Mouse (Mus musculus): Measurements from ENCODE around the gene Fat3. TPM values are rescaled to one million over a fixed set of nuclear protein-coding genes. Genes with fewer than 3 reads are reported as not detected.

Fat3 gene
- total RNA-seq, 1 experiment = 0.58 TPM

DNA sequence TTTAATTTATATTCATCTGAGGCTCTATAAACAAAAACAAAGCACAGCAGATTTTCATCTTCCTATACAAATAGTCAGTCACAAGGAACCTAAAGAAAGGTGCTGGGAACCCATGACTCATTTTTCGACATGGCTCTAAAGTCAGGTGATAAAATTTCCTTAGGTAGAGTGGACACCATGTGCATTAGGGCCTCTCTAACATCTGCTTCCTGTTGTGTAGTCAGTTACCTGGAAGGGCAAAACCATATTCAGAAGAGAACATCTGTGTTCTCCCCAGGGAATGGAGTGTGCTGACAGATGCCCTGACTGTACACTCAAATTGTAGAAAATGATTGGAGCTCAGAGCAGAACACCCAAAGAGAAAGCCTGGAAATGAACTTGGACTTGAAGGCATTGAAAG, 14.9 kb downstream of the Fat3 start:
- H3K36me3 ChIP-seq (ENCODE audit: control insufficient read depth, insufficient read depth, low read length, poor library complexity, severe bottlenecking) = no peaks in the 10 kb centered on the region
- TF ChIP-seq MAFK (IDR thresholded peaks at IDR 0.05; ENCODE audit: insufficient read depth, low read depth, low read length) (no peak), ZC3H11A (IDR thresholded peaks at IDR 0.05; ENCODE audit: borderline replicate concordance, low read depth, low read length) (no peak), ZNF384 (IDR thresholded peaks at IDR 0.05; ENCODE audit: low read depth, low read length) (no peak), CHD2 (IDR thresholded peaks at IDR 0.05; ENCODE audit: low read depth, low read length) (no peak), HCFC1 (IDR thresholded peaks at IDR 0.05; ENCODE audit: borderline replicate concordance, insufficient read depth, low read length) (no peak)
- no peak overlapping the region for H3K9ac ChIP-seq (ENCODE audit: insufficient read depth, low read depth, low read length, poor library complexity, severe bottlenecking)
- no peak overlapping the region for H3K4me3 ChIP-seq (ENCODE audit: insufficient read depth in 1 of 2, low read depth in 1 of 2, low read length in 2 of 2, poor library complexity in 1 of 2, severe bottlenecking in 1 of 2)
- H3K4me1 ChIP-seq (ENCODE audit: control insufficient read depth in 2 of 2, insufficient read depth in 2 of 2, low read length in 2 of 2, poor library complexity in 1 of 2) = no peaks in the 10 kb centered on the region
- H3K9me3 ChIP-seq (ENCODE audit: control insufficient read depth, insufficient read depth, low read depth, low read length) = no peaks in the 10 kb centered on the region
- no peak for DNase-seq (ENCODE audit: low read depth, low spot score)
- in situ Hi-C loops (cut with MboI; ENCODE audit: low sequenced_read_pairs in 2 of 2, unreplicated experiment in 2 of 2) = no loop called here
- no peak overlapping the region for H3K27ac ChIP-seq (ENCODE audit: insufficient read depth, low read depth, low read length, poor library complexity, severe bottlenecking)

DNA sequence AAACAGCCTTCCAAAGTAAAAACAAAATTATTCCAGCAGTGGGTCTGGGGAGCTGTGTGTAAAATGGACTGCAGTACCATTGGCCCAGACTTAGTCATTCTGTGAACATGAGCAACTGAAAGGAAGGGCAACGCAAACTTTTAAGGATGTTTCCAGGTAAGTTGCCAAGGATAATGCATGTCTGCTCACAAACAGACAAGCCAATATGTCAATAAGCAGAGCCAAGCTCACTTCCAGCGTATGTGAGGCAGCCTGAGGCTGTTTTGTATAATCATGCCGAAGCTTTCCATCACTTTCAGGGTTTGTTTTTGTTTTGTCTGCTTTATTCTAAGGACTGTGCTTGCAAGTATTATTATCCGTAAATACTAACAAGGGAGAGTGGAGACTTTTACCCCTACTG, 15.9 kb downstream of the Fat3 start:
- no peak for DNase-seq (ENCODE audit: low read depth, low spot score)
- Histone ChIP-seq H3K4me1 (ENCODE audit: control insufficient read depth in 2 of 2, insufficient read depth in 2 of 2, low read length in 2 of 2, poor library complexity in 1 of 2) (no peaks in the 10 kb centered on the region), H3K27ac (ENCODE audit: insufficient read depth, low read depth, low read length, poor library complexity, severe bottlenecking) (no peak overlapping the region), H3K9ac (ENCODE audit: insufficient read depth, low read depth, low read length, poor library complexity, severe bottlenecking) (no peak overlapping the region), H3K4me3 (ENCODE audit: insufficient read depth in 1 of 2, low read depth in 1 of 2, low read length in 2 of 2, poor library complexity in 1 of 2, severe bottlenecking in 1 of 2) (no peak overlapping the region), H3K9me3 (ENCODE audit: control insufficient read depth, insufficient read depth, low read depth, low read length) (no peaks in the 10 kb centered on the region), H3K36me3 (ENCODE audit: control insufficient read depth, insufficient read depth, low read length, poor library complexity, severe bottlenecking) (no peaks in the 10 kb centered on the region)
- in situ Hi-C loops (cut with MboI; ENCODE audit: low sequenced_read_pairs in 2 of 2, unreplicated experiment in 2 of 2) = no loop called here
- TF ChIP-seq MAFK (IDR thresholded peaks at IDR 0.05; ENCODE audit: insufficient read depth, low read depth, low read length) = no peak
- no peak for TF ChIP-seq ZC3H11A (IDR thresholded peaks at IDR 0.05; ENCODE audit: borderline replicate concordance, low read depth, low read length)
- no peak for TF ChIP-seq ZNF384 (IDR thresholded peaks at IDR 0.05; ENCODE audit: low read depth, low read length)
- TF ChIP-seq CHD2 (IDR thresholded peaks at IDR 0.05; ENCODE audit: low read depth, low read length) = no peak
- TF ChIP-seq HCFC1 (IDR thresholded peaks at IDR 0.05; ENCODE audit: borderline replicate concordance, insufficient read depth, low read length) = no peak

DNA sequence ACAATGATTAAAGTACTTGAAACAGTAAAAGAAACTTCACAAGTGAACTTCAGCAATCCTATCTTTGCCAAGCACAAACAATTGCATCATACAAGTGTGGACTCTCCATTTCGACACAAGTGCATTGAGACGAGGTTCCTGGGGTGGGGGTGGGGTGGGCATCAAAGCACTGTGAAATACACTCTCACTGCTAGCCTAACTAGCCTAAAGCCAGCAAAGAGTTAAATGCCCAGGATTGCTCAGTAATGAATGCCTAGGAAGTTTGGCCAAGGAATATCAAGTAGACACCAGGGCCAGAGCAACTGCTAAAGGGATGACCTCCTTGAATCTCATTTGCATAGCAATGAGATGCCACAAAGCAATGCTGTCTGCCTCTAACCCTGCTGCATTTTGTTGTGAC, 16.3 kb downstream of the Fat3 start:
- Histone ChIP-seq H3K36me3 (ENCODE audit: control insufficient read depth, insufficient read depth, low read length, poor library complexity, severe bottlenecking) (no peaks in the 10 kb centered on the region), H3K9me3 (ENCODE audit: control insufficient read depth, insufficient read depth, low read depth, low read length) (no peaks in the 10 kb centered on the region), H3K9ac (ENCODE audit: insufficient read depth, low read depth, low read length, poor library complexity, severe bottlenecking) (no peak overlapping the region), H3K27ac (ENCODE audit: insufficient read depth, low read depth, low read length, poor library complexity, severe bottlenecking) (no peak overlapping the region), H3K4me1 (ENCODE audit: control insufficient read depth in 2 of 2, insufficient read depth in 2 of 2, low read length in 2 of 2, poor library complexity in 1 of 2) (no peaks in the 10 kb centered on the region), H3K4me3 (ENCODE audit: insufficient read depth in 1 of 2, low read depth in 1 of 2, low read length in 2 of 2, poor library complexity in 1 of 2, severe bottlenecking in 1 of 2) (no peak overlapping the region)
- TF ChIP-seq ZC3H11A (IDR thresholded peaks at IDR 0.05; ENCODE audit: borderline replicate concordance, low read depth, low read length) (no peak), HCFC1 (IDR thresholded peaks at IDR 0.05; ENCODE audit: borderline replicate concordance, insufficient read depth, low read length) (no peak)
- in situ Hi-C loops (cut with MboI; ENCODE audit: low sequenced_read_pairs in 2 of 2, unreplicated experiment in 2 of 2) = no loop called here
- no peak for DNase-seq (ENCODE audit: low read depth, low spot score)

DNA sequence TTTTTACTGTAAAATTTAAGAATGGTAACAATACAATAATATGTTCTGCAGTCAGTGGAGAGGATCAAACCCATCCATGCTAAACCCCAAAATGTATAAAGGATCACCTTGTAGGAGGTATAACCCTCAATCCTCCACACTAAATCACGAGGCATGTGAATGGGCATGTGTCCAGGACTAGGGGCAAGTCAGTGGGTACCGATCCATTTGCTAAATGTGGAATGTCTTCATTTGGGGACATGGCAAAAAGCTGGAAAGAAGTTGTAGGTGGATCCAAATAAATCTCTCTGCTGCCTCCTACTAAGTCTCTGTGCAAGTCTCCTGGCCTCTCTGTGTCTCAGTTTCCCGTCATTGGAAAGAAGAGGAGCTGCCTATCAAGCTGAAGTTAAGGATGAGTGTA, 39.6 kb downstream of the Fat3 start:
- H3K4me1 ChIP-seq (ENCODE audit: control insufficient read depth in 2 of 2, insufficient read depth in 2 of 2, low read length in 2 of 2, poor library complexity in 1 of 2) = no peaks in the 10 kb centered on the region
- DNase-seq (ENCODE audit: low read depth, low spot score) = no peak
- H3K9ac ChIP-seq (ENCODE audit: insufficient read depth, low read depth, low read length, poor library complexity, severe bottlenecking) = no peak overlapping the region
- no peak overlapping the region for H3K4me3 ChIP-seq (ENCODE audit: insufficient read depth in 1 of 2, low read depth in 1 of 2, low read length in 2 of 2, poor library complexity in 1 of 2, severe bottlenecking in 1 of 2)
- H3K36me3 ChIP-seq (ENCODE audit: control insufficient read depth, insufficient read depth, low read length, poor library complexity, severe bottlenecking) = no peaks in the 10 kb centered on the region
- no peak overlapping the region for H3K27ac ChIP-seq (ENCODE audit: insufficient read depth, low read depth, low read length, poor library complexity, severe bottlenecking)
- in situ Hi-C loops (cut with MboI; ENCODE audit: low sequenced_read_pairs in 2 of 2, unreplicated experiment in 2 of 2) = no loop called here
- no peaks in the 10 kb centered on the region for H3K9me3 ChIP-seq (ENCODE audit: control insufficient read depth, insufficient read depth, low read depth, low read length)
- TF ChIP-seq MAFK (IDR thresholded peaks at IDR 0.05; ENCODE audit: insufficient read depth, low read depth, low read length) = no peak
- no peak for TF ChIP-seq ZNF384 (IDR thresholded peaks at IDR 0.05; ENCODE audit: low read depth, low read length)
- no peak for TF ChIP-seq CHD2 (IDR thresholded peaks at IDR 0.05; ENCODE audit: low read depth, low read length)
- no peak for TF ChIP-seq ZC3H11A (IDR thresholded peaks at IDR 0.05; ENCODE audit: borderline replicate concordance, low read depth, low read length)
- no peak for TF ChIP-seq HCFC1 (IDR thresholded peaks at IDR 0.05; ENCODE audit: borderline replicate concordance, insufficient read depth, low read length)

DNA sequence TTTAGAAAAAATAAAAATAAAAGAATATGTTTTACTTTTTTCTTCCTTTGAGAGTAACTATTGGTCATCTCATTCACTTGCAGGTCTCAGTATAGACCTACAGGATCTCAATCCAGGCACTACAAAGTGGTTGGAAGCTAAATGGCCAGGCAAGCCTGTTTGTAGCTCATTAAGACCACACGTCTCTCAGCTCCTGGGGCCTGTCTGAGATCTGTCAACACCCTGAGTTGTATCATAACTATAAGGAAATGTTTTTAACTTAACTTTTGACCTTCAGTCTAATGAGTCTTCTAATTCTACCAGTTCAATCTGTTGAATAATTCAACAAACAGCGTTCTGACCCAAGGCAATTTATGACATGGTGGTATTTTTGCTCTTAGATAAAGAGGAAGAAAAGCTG, 40.5 kb downstream of the Fat3 start:
- no peak for TF ChIP-seq HCFC1 (IDR thresholded peaks at IDR 0.05; ENCODE audit: borderline replicate concordance, insufficient read depth, low read length)
- no peak for TF ChIP-seq ZNF384 (IDR thresholded peaks at IDR 0.05; ENCODE audit: low read depth, low read length)
- no peak for TF ChIP-seq ZC3H11A (IDR thresholded peaks at IDR 0.05; ENCODE audit: borderline replicate concordance, low read depth, low read length)
- TF ChIP-seq CHD2 (IDR thresholded peaks at IDR 0.05; ENCODE audit: low read depth, low read length) = no peak
- no peak for TF ChIP-seq MAFK (IDR thresholded peaks at IDR 0.05; ENCODE audit: insufficient read depth, low read depth, low read length)
- no peak for DNase-seq (ENCODE audit: low read depth, low spot score)
- Histone ChIP-seq H3K36me3 (ENCODE audit: control insufficient read depth, insufficient read depth, low read length, poor library complexity, severe bottlenecking) (no peaks in the 10 kb centered on the region), H3K4me1 (ENCODE audit: control insufficient read depth in 2 of 2, insufficient read depth in 2 of 2, low read length in 2 of 2, poor library complexity in 1 of 2) (no peaks in the 10 kb centered on the region), H3K27ac (ENCODE audit: insufficient read depth, low read depth, low read length, poor library complexity, severe bottlenecking) (no peak overlapping the region), H3K9ac (ENCODE audit: insufficient read depth, low read depth, low read length, poor library complexity, severe bottlenecking) (no peak overlapping the region), H3K9me3 (ENCODE audit: control insufficient read depth, insufficient read depth, low read depth, low read length) (no peaks in the 10 kb centered on the region), H3K4me3 (ENCODE audit: insufficient read depth in 1 of 2, low read depth in 1 of 2, low read length in 2 of 2, poor library complexity in 1 of 2, severe bottlenecking in 1 of 2) (no peak overlapping the region)
- in situ Hi-C loops (cut with MboI; ENCODE audit: low sequenced_read_pairs in 2 of 2, unreplicated experiment in 2 of 2) = no loop called here

Data from ES-E14 (cell line).